Mouse (Mus musculus) liver, postnatal 0 days (tissue): ENCODE data around the gene Styk1. TPM values are rescaled to one million over a fixed set of nuclear protein-coding genes. Genes with fewer than 3 reads are reported as not detected.

Experiments used
- ATAC-seq: fragments of 200-750 bp; cut with Nextera tagmentation; 2 replicates; pipeline ENCODE4 v1.8.0; 2017; ENCODE audit warnings: mild to moderate bottlenecking, moderate library complexity
- DNase-seq: peaks from one replicate; pipeline ENCODE4 v3.0.0-alpha.2; 2016
- H3K27ac ChIP-seq: fragments of 300-500 bp; sonication (generic); 2 replicates; pipeline ENCODE4 v1.5.1; 2014; ENCODE audit warnings: antibody characterized with exemption, moderate library complexity, mild to moderate bottlenecking, low read depth
- H3K27me3 ChIP-seq: fragments of 300-500 bp; sonication (generic); 2 replicates; pipeline ENCODE4 v1.6.1; 2014; ENCODE audit warnings: low read length, control low read depth, mixed read lengths; ENCODE audit not compliant: insufficient read depth
- H3K36me3 ChIP-seq: fragments of 300-500 bp; sonication (generic); replicated peaks from 2 replicates; pipeline ENCODE4 v1.6.1; 2014; ENCODE audit warnings: mild to moderate bottlenecking, control low read depth, low read length, moderate library complexity, mixed read lengths; ENCODE audit not compliant: insufficient read depth
- H3K4me1 ChIP-seq: fragments of 300-500 bp; sonication (generic); 2 replicates; pipeline ENCODE4 v1.6.1; 2014; ENCODE audit warnings: antibody characterized with exemption, mild to moderate bottlenecking, control low read depth; ENCODE audit not compliant: insufficient read depth
- H3K4me2 ChIP-seq: fragments of 300-500 bp; sonication (generic); 2 replicates; pipeline ENCODE4 v1.6.1; 2014; ENCODE audit warnings: low read depth, mild to moderate bottlenecking, low read length, moderate library complexity, mixed read lengths
- H3K4me3 ChIP-seq: fragments of 300-500 bp; sonication (generic); 2 replicates; pipeline ENCODE4 v1.5.1; 2014; ENCODE audit warnings: low read depth, low read length
- H3K9ac ChIP-seq: fragments of 300-500 bp; sonication (generic); replicated peaks from 2 replicates; pipeline ENCODE4 v1.6.1; 2014; ENCODE audit warnings: mild to moderate bottlenecking, moderate library complexity
- H3K9me3 ChIP-seq: fragments of 300-500 bp; sonication (generic); 2 replicates; pipeline ENCODE4 v1.6.1; 2016; ENCODE audit warnings: mild to moderate bottlenecking, control low read depth, low read length, mixed read lengths
- CTCF ChIP-seq: sonication (generic); IDR thresholded peaks from 2 replicates; pipeline ENCODE4 v1.5.1; 2016; ENCODE audit warnings: antibody characterized with exemption, low read depth
- EP300 ChIP-seq: IDR thresholded peaks from 2 replicates; pipeline ENCODE4 v1.6.1; 2016; ENCODE audit warnings: antibody characterized with exemption, low read depth, mild to moderate bottlenecking
- WGBS: fragments of 180-500 bp; shearing (Covaris S2); extraction: QIAGEN DNeasy Blood & Tissue Kit; methylation state at CpG from one replicate; pipeline ENCODE4 v1.1.7; 2014; ENCODE audit not compliant: insufficient replicate concordance; 5-methylcytosine and 5-hydroxymethylcytosine counted together
- polyA plus RNA-seq: library from polyadenylated mRNA; unstranded; fragments of >200 nt; fragmentation: Nextera tagmentation; extraction: Ambion mirVana; gene quantifications from 2 replicates; pipeline ENCODE4 v1.2.1, GENCODE M21; 2015

Gene Styk1
- polyA plus RNA-seq, 1 experiment from 2014 or later: 0.32 TPM

DNA sequence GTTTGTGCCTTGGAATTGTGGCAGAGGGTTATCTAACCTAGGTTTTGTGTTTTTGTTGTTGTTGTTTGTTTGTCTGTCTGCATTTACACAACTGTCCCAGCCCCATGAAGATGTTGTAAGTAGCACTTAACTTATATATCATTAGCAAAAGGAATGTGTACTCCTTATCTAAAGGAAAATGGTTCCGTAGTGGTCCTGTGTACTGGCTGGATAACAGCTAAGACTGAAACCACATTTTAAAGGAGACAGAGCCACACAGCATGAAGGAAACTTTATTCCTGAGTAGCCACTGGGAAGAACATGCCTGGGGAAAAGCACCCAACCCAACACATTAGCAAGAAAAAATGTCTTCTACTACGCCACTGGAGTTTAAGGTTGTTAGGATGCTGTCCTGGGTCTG, 6.1 kb upstream of the Styk1 start:
- Histone ChIP-seq H3K27me3 (0 out of 2 replicates have a peak, but pooled peaks cover 4% of the 10 kb centered on the region), H3K36me3 (peaks cover 13% of the 10 kb centered on the region), H3K4me2 (no peak overlapping the region), H3K9ac (no peak overlapping the region), H3K9me3 (no peaks in the 10 kb centered on the region), H3K4me3 (no peak overlapping the region), H3K27ac (no peak overlapping the region), H3K4me1 (0 out of 2 replicates have a peak, but pooled peaks cover 2% of the 10 kb centered on the region)
- TF ChIP-seq CTCF (no peak), EP300 (0 out of 2 replicates have a peak, but pooled peaks have one; percentile 22)
- WGBS: 60% methylated on average over 2 of the region's 2 CpGs
- no peak for DNase-seq
- no peak for ATAC-seq

DNA sequence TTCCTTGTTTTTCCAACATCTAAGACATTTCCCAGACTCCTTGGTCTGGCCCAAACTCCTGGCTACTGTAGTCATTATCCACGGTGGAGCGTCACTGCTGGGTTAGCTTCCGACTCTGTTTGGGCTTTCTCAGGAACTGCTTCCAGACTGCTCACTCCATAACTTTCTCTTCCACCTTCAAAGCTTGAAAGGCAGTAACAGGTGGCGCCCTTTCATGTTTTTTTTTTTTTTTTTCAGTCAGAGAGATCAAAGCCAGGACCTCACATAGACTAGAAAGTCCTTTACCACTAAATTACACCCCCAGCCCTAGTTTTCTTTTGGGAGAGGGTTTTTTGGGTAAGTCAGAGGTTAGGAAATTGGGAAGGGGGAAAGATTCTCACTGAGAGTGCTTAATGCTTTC, 1.5 kb upstream of the Styk1 start:
- TF ChIP-seq CTCF (no peak), EP300 (no peak)
- peaks cover 3% of the 10 kb centered on the region for H3K4me1 ChIP-seq
- 50% methylated on average over 4 of the region's 4 CpGs for WGBS
- ATAC-seq: no peak
- H3K36me3 ChIP-seq: no peaks in the 10 kb centered on the region
- 0 out of 2 replicates have a peak, but pooled peaks cover 4% of the 10 kb centered on the region for H3K27me3 ChIP-seq
- H3K4me2 ChIP-seq: no peak overlapping the region
- H3K4me3 ChIP-seq: no peak overlapping the region
- H3K27ac ChIP-seq: no peak overlapping the region
- H3K9me3 ChIP-seq: no peaks in the 10 kb centered on the region
- no peak for DNase-seq
- H3K9ac ChIP-seq: no peak overlapping the region

DNA sequence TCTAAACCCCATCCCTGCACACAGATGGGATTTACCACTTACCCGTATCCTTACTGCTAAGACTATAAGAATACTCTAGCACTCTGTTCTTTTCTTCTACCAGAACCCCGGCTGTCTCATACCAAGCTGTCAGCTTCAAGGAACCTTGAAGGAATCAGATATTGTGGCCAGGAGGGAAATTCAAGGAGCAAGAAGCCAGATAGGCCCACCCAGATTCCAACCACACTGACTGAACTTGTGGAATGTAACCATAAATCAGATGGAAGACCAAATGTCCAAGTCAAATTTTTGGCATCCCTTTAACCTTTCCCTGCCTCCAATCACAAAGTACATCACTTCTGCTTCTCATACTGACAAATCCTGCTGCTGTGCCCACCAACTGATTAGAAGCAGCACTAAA, 6.4 kb downstream of the Styk1 start:
- Histone ChIP-seq H3K9me3 (no peaks in the 10 kb centered on the region), H3K4me1 (no peaks in the 10 kb centered on the region), H3K27ac (no peak overlapping the region), H3K4me3 (no peak overlapping the region), H3K36me3 (no peaks in the 10 kb centered on the region), H3K4me2 (no peak overlapping the region), H3K27me3 (no peaks in the 10 kb centered on the region), H3K9ac (no peak overlapping the region)
- ATAC-seq (no peak), DNase-seq (no peak)
- no peak for TF ChIP-seq EP300
- TF ChIP-seq CTCF: no peak
- 70% methylated on average over 2 of the region's 2 CpGs for WGBS

DNA sequence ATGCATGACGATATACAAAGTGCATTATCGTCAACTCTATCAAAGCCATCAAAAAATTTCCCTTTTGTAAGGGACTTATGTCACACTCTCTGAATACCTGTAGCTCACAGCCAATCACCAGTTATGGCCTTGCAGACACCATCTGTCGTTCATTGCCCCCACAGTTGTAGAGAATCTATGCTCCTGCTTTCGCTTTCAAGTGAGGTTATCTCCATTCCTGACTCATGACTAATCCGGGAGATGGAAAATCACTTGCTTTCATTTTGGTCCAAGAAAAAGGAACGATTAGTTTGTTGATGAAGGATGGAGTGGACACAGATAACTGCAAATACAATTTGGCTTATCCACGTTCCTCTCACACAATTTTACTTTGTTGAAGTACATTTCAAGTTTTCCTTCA, 9.1 kb downstream of the Styk1 start:
- 73% methylated on average over 7 of the region's 7 CpGs for WGBS

DNA sequence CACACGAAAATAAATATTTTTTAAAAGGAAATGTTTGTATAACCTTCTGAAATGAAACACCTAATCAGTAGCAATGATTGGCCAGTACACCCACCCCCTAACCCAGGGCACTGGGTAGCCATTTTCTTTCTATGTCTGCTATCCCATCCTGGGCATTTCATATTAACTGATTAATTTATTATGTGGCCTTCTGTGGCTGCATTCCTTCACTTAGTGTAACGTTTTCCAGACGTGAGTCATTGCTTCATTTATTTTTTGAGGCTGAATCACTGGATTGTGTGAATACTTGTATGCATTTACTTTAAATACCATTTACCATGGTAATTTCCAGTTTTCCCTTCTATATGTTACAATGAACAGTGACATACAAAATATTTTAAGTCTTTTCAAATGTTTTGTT, 13.3 kb downstream of the Styk1 start:
- Histone ChIP-seq H3K9ac (no peak overlapping the region), H3K27ac (no peak overlapping the region), H3K4me3 (no peak overlapping the region), H3K4me1 (no peaks in the 10 kb centered on the region), H3K27me3 (no peaks in the 10 kb centered on the region), H3K36me3 (no peaks in the 10 kb centered on the region), H3K4me2 (no peak overlapping the region), H3K9me3 (no peaks in the 10 kb centered on the region)
- no peak for TF ChIP-seq CTCF
- no peak for TF ChIP-seq EP300
- ATAC-seq (no peak), DNase-seq (no peak)
- WGBS: 66% methylated on average over 3 of the region's 3 CpGs

More for the DNA sequence above, 9.1 kb downstream of the Styk1 start:
- no peak overlapping the region for H3K4me3 ChIP-seq
- TF ChIP-seq CTCF (no peak), EP300 (no peak)
- H3K4me2 ChIP-seq: no peak overlapping the region
- H3K9ac ChIP-seq: no peak overlapping the region
- ATAC-seq (no peak), DNase-seq (no peak)
- no peaks in the 10 kb centered on the region for H3K4me1 ChIP-seq
- H3K9me3 ChIP-seq: no peaks in the 10 kb centered on the region
- no peaks in the 10 kb centered on the region for H3K36me3 ChIP-seq
- H3K27me3 ChIP-seq: no peaks in the 10 kb centered on the region
- no peak overlapping the region for H3K27ac ChIP-seq

DNA sequence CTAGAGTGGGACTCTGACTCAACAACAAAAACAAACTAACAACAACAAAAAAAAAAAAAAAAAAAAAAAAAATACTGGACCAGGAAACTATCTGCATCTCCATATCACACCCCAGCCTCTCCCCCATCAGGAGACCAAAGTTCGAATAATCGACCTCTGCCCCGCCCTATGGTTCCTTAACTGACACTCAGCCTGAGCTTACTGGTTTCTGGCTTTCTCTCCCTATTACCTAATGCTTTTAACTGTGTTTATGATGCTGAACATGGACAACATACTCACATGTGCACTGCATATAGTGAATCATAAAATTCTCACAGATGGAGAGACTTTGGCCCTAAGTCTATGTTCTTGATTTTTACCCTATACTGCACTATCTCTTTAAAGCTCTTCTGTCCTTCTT, 14.1 kb downstream of the Styk1 start:
- no peak overlapping the region for H3K4me3 ChIP-seq
- DNase-seq: no peak
- no peaks in the 10 kb centered on the region for H3K4me1 ChIP-seq
- H3K4me2 ChIP-seq: no peak overlapping the region
- no peaks in the 10 kb centered on the region for H3K36me3 ChIP-seq
- no peaks in the 10 kb centered on the region for H3K9me3 ChIP-seq
- H3K27me3 ChIP-seq: no peaks in the 10 kb centered on the region
- TF ChIP-seq CTCF: no peak
- TF ChIP-seq EP300: no peak
- no peak overlapping the region for H3K27ac ChIP-seq
- 69% methylated on average over 3 of the region's 3 CpGs for WGBS
- H3K9ac ChIP-seq: no peak overlapping the region
- ATAC-seq: no peak

DNA sequence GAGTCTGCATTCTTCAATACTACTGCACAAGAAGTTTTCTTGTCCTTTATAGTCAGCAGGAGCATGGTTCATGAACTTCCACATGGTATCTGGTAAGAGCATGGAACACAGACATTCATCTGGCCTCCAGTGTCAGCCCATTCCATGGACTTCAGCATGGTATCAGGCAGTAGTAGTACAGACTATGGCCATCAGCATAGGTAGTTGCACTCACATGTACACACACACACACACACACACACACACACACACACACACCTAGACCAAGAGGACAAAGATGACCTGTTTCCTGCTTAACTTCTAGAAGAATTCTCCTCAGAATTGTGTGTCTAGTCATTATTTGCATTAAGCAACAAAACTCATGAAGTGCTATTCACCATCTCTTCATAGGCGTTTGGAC, 14.6 kb downstream of the Styk1 start:
- no peaks in the 10 kb centered on the region for H3K27me3 ChIP-seq
- no peak for TF ChIP-seq EP300
- TF ChIP-seq CTCF: no peak
- H3K9ac ChIP-seq: no peak overlapping the region
- H3K4me1 ChIP-seq: no peaks in the 10 kb centered on the region
- no peaks in the 10 kb centered on the region for H3K9me3 ChIP-seq
- no peak overlapping the region for H3K27ac ChIP-seq
- no peak overlapping the region for H3K4me3 ChIP-seq
- no peaks in the 10 kb centered on the region for H3K36me3 ChIP-seq
- no peak overlapping the region for H3K4me2 ChIP-seq
- ATAC-seq (no peak), DNase-seq (no peak)
- 63% methylated on average over 1 of the region's 1 CpGs for WGBS
